Mouse (Mus musculus) heart, adult 2 months (tissue): ENCODE data around the gene Xrcc4.

ENCODE experiments used
- EP300 ChIP-seq: fragments of 200-500 bp; IDR thresholded peaks from 2 replicates; pipeline ENCODE4 v1.6.1; 2011; ENCODE audit warnings: low read depth, low read length, control low read depth; ENCODE audit not compliant: insufficient read depth
- POLR2A ChIP-seq: fragments of 200-500 bp; IDR thresholded peaks from 2 replicates; pipeline ENCODE4 v1.6.1; 2011; ENCODE audit warnings: mild to moderate bottlenecking, low read depth, low read length, control low read depth; ENCODE audit not compliant: insufficient read depth

DNA sequence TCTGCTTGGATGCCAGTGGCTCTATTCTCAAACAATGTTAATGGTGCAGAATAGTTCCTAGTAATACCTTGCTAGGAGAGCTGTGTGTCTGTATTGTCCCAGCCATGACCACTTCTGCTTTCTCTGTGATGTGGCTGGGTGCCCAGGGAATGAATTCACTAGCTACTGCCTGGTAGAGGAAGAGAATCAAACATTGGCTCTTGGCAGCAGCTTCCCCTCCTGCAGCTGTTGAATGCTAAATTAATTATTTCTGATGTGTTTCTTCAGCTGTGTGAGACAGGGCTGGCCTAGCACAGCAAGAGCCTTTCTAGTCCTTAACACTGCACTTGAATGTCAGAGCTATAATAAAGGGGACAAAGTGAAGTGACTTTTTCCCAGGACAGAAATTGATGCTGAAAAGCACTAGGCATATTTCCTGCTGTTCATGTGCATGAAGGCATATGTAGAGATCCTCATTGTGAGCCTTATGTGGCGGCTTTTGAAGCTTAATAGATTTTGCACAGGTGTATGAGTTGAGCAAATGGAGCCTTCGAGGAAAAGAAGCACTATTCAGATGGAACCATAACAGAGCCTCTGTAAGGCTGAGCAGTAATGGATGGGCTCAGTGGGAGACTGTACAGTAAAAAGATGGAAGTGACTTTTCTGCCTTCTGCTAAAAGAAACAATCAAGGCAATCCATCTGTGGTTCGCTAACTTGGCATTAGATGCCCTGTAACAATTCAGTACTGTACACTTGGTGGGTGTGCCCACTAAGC is 46.9 kb upstream of the Xrcc4 start:
- TF ChIP-seq POLR2A (no peak), EP300 (no peak)
